Mouse (Mus musculus) right cerebral cortex, postnatal 36 days (tissue): ENCODE results near the gene Grid2.

ENCODE experiments used
- DNase-seq, 2 experiments: peaks; one replicate each; pipeline ENCODE4 v3.0.0; 2022; ENCODE audit warnings: low spot score in 2 of 2, mixed read lengths in 1 of 2

The Grid2 gene

GRCm38 (mm10) chr6:64729231-64730011 lies 1473.7 kb downstream of the Grid2 start:
- DNase-seq, result no peak

GRCm38 (mm10) chr6:64730030-64730429 lies 1474.4 kb downstream of the Grid2 start:
- DNase-seq, result no peak

- DNase-seq, result no peak
These were observed 1474.9 kb downstream of the Grid2 start for GRCm38 (mm10) chr6:64730506-64731020.

DNA sequence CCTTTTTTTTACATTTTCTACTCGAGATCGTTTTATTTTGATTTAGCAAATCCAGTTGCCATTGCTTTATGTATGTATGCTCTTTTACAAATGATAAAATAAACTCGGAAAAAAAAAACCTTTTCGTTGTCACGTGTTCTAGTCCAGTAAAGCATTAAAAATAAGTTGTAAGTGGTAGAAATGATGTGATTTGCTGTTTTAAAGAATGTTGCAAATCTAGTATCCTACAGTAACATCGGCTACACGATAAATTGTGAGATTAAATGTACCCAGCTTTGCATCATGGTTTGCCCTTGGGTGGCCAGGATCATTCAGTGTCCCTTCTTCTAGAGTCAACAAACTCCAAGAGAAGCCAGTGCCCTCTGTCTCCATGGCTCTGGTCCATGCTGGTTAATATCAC lies 1475.5 kb downstream of the Grid2 start:
- DNase-seq, result no peak

- DNase-seq, result no peak
These were observed 1476.1 kb downstream of the Grid2 start for GRCm38 (mm10) chr6:64731621-64732320.

DNA sequence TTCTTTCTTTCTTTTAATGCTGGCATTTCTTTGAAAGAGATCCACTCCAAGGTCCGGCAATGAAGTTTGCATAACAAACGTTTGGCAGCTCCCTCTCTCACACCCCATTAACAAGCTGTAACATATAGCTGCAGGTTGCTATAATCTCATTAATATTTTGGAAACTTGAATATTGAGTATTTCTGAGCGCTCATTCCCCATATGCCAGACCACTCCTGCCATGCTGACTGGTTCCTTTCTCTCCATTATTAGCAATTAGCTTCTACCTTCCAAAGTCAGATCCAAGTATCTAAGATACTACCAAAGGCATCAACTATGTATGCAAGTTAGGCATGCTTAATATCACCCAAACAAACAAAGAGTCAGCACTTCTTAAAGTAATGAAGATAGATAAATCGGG lies 1477.6 kb downstream of the Grid2 start:
- no peak for DNase-seq

DNA sequence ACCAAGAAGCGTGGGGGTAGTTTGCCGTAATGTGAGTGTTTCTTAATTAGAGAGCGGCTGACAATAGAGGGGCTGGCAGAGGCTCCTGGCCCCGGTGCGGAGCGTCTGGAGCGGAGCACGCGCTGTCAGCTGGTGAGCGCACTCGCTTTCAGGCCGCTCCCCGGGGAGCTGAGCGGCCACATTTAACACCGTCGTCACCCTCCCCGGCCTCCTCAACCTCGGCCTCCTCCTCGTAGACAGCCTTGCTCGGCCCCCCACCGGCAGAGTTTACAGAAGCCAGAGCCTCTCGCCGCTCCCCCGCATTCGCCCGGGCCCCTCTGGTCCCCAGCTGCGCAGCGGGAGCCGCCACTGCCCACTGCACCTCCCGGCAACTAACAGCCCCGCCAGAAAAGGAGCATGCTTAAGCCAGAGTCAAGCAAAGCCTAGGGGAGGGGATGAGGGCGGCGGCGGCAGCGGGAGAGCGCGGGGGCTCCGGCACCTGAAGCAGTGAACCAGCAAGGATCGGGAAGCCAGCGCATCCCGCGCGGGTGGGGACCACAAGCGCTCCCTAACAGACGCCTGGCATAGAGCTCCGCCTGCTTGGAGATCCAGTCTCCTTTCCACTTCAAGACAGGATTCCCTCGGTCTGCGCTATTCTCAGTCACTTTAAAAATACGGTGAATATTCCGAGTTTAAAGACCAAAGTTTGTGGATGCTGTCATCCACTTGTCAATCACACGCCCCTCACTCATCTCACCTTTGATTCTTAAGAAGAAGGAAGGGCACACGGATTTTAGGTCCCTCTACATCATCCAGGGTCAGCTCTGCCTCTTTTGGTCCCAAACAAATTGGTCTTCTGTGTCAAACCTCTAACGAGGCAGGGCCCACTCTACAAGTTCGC lies 1479.0 kb downstream of the Grid2 start:
- DNase-seq, result no peak

DNA sequence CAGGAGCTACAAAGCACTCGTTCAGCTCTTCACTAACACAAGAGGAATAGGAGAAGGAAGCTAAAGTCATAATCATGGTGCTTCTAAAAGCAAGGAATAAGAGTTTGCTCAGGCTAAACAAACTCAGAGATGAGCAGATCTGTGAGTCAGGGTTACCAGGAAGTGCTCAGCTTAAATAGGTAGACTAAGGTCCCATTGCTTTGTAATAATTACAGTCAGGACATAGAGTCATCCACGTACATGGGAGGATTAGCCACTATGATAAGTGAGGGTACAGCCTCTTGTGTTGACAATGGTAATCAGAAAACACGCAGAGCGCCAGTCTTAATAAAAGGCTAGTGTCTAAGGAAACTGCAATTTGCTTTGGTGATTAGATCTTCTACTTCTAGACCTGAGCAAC lies 1480.6 kb downstream of the Grid2 start:
- no peak for DNase-seq

- no peak for DNase-seq
These were observed 1487.3 kb downstream of the Grid2 start for GRCm38 (mm10) chr6:64742915-64743489.
